14 mouse cellular contexts compared by ENCODE assay signal in genomic region chr5:33938448-33938847, GRCm38 (mm10). TPM values are rescaled to one million over a fixed set of nuclear protein-coding genes. Genes with fewer than 3 reads are reported as not detected.
A peak's percentile ranks its signal among the peaks of the same experiment; 100 is the strongest.
DNase-seq lines count a peak whose midpoint lies in the region; ATAC-seq and TF ChIP-seq lines count a peak whose summit lies in the region.
"Had no signal": no experiment of that assay in that cellular context is flagged by ENCODE, and none has a peak within 500 bp of the region (broad histone marks: within the 10 kb centered on the region; RNA-seq: fewer than 3 reads in every experiment).

No protein-coding gene starts in this region.

- TF ChIP-seq RAD21 in CH12.LX (IDR thresholded peaks at IDR 0.05; ENCODE audit: low read depth, low read length), result no peak

- TF ChIP-seq CTCF in CH12.LX (conservative IDR thresholded peaks at IDR 0.05 in 1 of 2, IDR thresholded peaks at IDR 0.05 in 1 of 2; ENCODE audit: low read depth in 2 of 2, low read length in 2 of 2), result no peak

- TF ChIP-seq EP300 in CH12.LX (IDR thresholded peaks at IDR 0.05; ENCODE audit: low read length), result no peak

- dilution Hi-C loops in CH12.LX (cut with MboI; ENCODE audit: extremely low pct_ligation_motif_present, extremely low pct_unique_long_range_greater_than_20kb, low sequenced_read_pairs), result no loop called here

- H3K27me3 ChIP-seq in CH12.LX (replicated peaks), result no peaks in the 10 kb centered on the region
- no peaks in the 10 kb centered on the region for H3K27me3 ChIP-seq in forebrain, embryonic 12.5 days
- H3K27me3 ChIP-seq: lung, embryonic 15.5 days; stomach, embryonic 15.5 days had no signal

- in situ Hi-C loops in CH12.LX (cut with MboI; ENCODE audit: low pct_ligation_motif_present, low pct_unique_long_range_greater_than_20kb, low sequenced_read_pairs), result no loop called here

- H3K4me1 ChIP-seq in CH12.LX (ENCODE audit: control insufficient read depth in 1 of 2, insufficient read depth in 2 of 2), result peaks cover 2 to 29% of the 10 kb centered on the region in 2 experiments; a peak in 3 of 4 replicates
- H3K4me1 ChIP-seq in forebrain, embryonic 12.5 days, result peaks cover 27% of the 10 kb centered on the region

- TF ChIP-seq POLR2A in CH12.LX (IDR thresholded peaks at IDR 0.05; ENCODE audit: low read depth, low read length), result no peak

- peaks cover 23% of the 10 kb centered on the region for H3K9me3 ChIP-seq in CH12.LX (replicated peaks; ENCODE audit: low read length)
- H3K9me3 ChIP-seq in forebrain, embryonic 12.5 days, result peaks cover 16% of the 10 kb centered on the region; the same call in 1 of the 2 replicates
- H3K9me3 ChIP-seq: stomach, embryonic 15.5 days had no signal

- H3K79me2 ChIP-seq in CH12.LX (replicated peaks; ENCODE audit: control insufficient read depth, extremely low read depth, insufficient read depth, poor library complexity, severe bottlenecking), result peaks cover 24% of the 10 kb centered on the region

- H3K4me3 ChIP-seq in CH12.LX (replicated peaks in 1 of 3; ENCODE audit: low read depth in 2 of 3, low read length in 2 of 3, poor library complexity in 1 of 3), result no peak overlapping the region
- no peak overlapping the region for H3K4me3 ChIP-seq in forebrain, embryonic 12.5 days (replicated peaks)
- H3K4me3 ChIP-seq: lung, embryonic 15.5 days; stomach, embryonic 15.5 days had no signal

- DNase-seq in heart, adult 8-10 months (ENCODE audit: low spot score), result peak; percentile 54
- no peak for DNase-seq in heart, postnatal 25 days (ENCODE audit: low spot score)
- peak; percentile 56 for DNase-seq in CH12.LX (ENCODE audit: extremely low read depth)
- DNase-seq in adrenal gland, postnatal 25 days, result no peak
- no peak for DNase-seq in adrenal gland, postnatal 10 days
- DNase-seq: kidney, adult 18-20 months; thymus, postnatal 4 days had no signal

- no peak overlapping the region for H3K9ac ChIP-seq in CH12.LX (ENCODE audit: insufficient read depth, low read depth)
- H3K9ac ChIP-seq in forebrain, embryonic 12.5 days, result no peak overlapping the region
- H3K9ac ChIP-seq: lung, embryonic 15.5 days; stomach, embryonic 15.5 days had no signal

- intact Hi-C loops in heart, postnatal 25 days (cut with DNase I), result loop anchor here (10.0 kb wide), 2 partner anchors 154 to 284 kb away; partner anchors contain the start of genes Letm1, Slbp, Tacc3 and Tmem129

- H3K4me2 ChIP-seq in CH12.LX (ENCODE audit: insufficient read depth, low read depth, poor library complexity, severe bottlenecking), result no peak overlapping the region
- H3K4me2 ChIP-seq in forebrain, embryonic 12.5 days, result no peak overlapping the region
- H3K4me2 ChIP-seq: lung, embryonic 15.5 days; stomach, embryonic 15.5 days had no signal

- peaks cover 10 to 25% of the 10 kb centered on the region in 2 experiments for H3K36me3 ChIP-seq in CH12.LX (replicated peaks in 1 of 2; ENCODE audit: control insufficient read depth in 1 of 2, insufficient read depth in 1 of 2, low read length in 1 of 2)
- H3K36me3 ChIP-seq in forebrain, embryonic 12.5 days (replicated peaks), result no peaks in the 10 kb centered on the region
- H3K36me3 ChIP-seq: stomach, embryonic 15.5 days had no signal

- H3K27ac ChIP-seq in CH12.LX (ENCODE audit: insufficient read depth, low read depth), result no peak overlapping the region
- no peak overlapping the region for H3K27ac ChIP-seq in forebrain, embryonic 12.5 days
- H3K27ac ChIP-seq: lung, embryonic 15.5 days; stomach, embryonic 15.5 days had no signal

- WGBS in forebrain, embryonic 12.5 days, result 95% methylated on average over 3 of the region's 3 CpGs

- ATAC-seq in granulocyte monocyte progenitor cell, adult 5-6 weeks (replicated peaks; ENCODE audit: poor library complexity, severe bottlenecking), result peak; percentile 71
- ATAC-seq in monocyte, adult 5-6 weeks (replicated peaks; ENCODE audit: insufficient number of reproducible peaks, low FRiP score, low TSS enrichment, poor library complexity, severe bottlenecking), result peak; percentile 83
- ATAC-seq in forebrain, embryonic 12.5 days (ENCODE audit: low FRiP score), result no peak
- ATAC-seq: forebrain, embryonic 14.5 days had no signal

TF ChIP-seq in CH12.LX, 34 proteins besides CTCF, POLR2A, EP300 and RAD21:
- TF ChIP-seq PAX5 (IDR thresholded peaks at IDR 0.05; ENCODE audit: low read length) (no peak), ZC3H11A (IDR thresholded peaks at IDR 0.05; ENCODE audit: low read depth, low read length) (no peak), USF1 (IDR thresholded peaks at IDR 0.05; ENCODE audit: low read depth, low read length) (no peak), MAX (IDR thresholded peaks at IDR 0.05; ENCODE audit: low read length) (0 out of 2 replicates have a peak, but pooled peaks have one; percentile 24), CHD1 (IDR thresholded peaks at IDR 0.05; ENCODE audit: low read depth, low read length) (no peak), MAZ (IDR thresholded peaks at IDR 0.05; ENCODE audit: low read depth, low read length) (no peak)

RNA-seq across cellular contexts. Expression of gene Nelfa, which starts 2.2 kb away (rescaled TPM):
- total RNA-seq in heart, adult 8-10 months (2022), result 10 to 100 TPM in 3 of 4 experiments, 1 to 10 TPM in 1; 8.5 to 11.4 (median 10.3) TPM
- total RNA-seq in heart, postnatal 25 days (2021), result 10 to 100 TPM; 10.1 to 10.2 TPM
- total RNA-seq in CH12.LX (2012; rRNA removed) (23.9 and 27.6 TPM in 2 replicates), CH12.LX (2014; rRNA removed) (20.4 and 20.6 TPM in 2 replicates)
- polyA plus RNA-seq in CH12.LX (2012; ENCODE audit: insufficient read length, low read depth), result 35.3 and 41.2 TPM in 2 replicates
- total RNA-seq in granulocyte monocyte progenitor cell, adult 5-6 weeks (2014; fragmentation: Nextera tagmentation), result 38.0 and 44.6 TPM in 2 replicates
- total RNA-seq in granulocyte monocyte progenitor cell, adult 5-6 weeks (2017), result 33.1 and 34.4 TPM in 2 replicates
- 16.4 to 26.9 TPM (median 19.6 TPM) in 3 replicates for total RNA-seq in monocyte, adult 5-6 weeks (2017)
- 18.7 and 23.8 TPM in 2 replicates for total RNA-seq in adrenal gland, postnatal 25 days (2021)
- 10 to 100 TPM; 18.2 to 22.7 TPM for total RNA-seq in adrenal gland, postnatal 10 days (2021)
- 63.7 and 73.8 TPM in 2 replicates for polyA plus RNA-seq in forebrain, embryonic 12.5 days (2016; fragmentation: Nextera tagmentation; extraction: Ambion mirVana)

RNA-seq across cellular contexts. Expression of gene Gm1673, which starts 44.8 kb away (rescaled TPM):
- 1 to 10 TPM; 3.3 to 6.5 (median 3.9) TPM for total RNA-seq in heart, adult 8-10 months (2022)
- total RNA-seq in heart, postnatal 25 days (2021), result 1 to 10 TPM; 2.8 to 3.1 TPM
- not detected in 2 replicates for total RNA-seq in CH12.LX (2012; rRNA removed)
- total RNA-seq in CH12.LX (2014; rRNA removed), result not detected in 2 replicates
- not detected in 2 replicates for polyA plus RNA-seq in CH12.LX (2012; ENCODE audit: insufficient read length, low read depth)
- 2.1 and 7.4 TPM in 2 replicates for total RNA-seq in granulocyte monocyte progenitor cell, adult 5-6 weeks (2014; fragmentation: Nextera tagmentation)
- total RNA-seq in granulocyte monocyte progenitor cell, adult 5-6 weeks (2017), result 14.6 TPM in 1 of 2 replicates, not detected in the other
- total RNA-seq in monocyte, adult 5-6 weeks (2017), result 4.8 TPM in 1 of 3 replicates, not detected in the others
- total RNA-seq in adrenal gland, postnatal 25 days (2021), result 7.8 and 21.8 TPM in 2 replicates
- 10 to 100 TPM; 18.2 to 23.6 TPM for total RNA-seq in adrenal gland, postnatal 10 days (2021)
- polyA plus RNA-seq in forebrain, embryonic 12.5 days (2016; fragmentation: Nextera tagmentation; extraction: Ambion mirVana), result 387 and 405 TPM in 2 replicates
- total RNA-seq: hematopoietic stem cell, adult 5-6 weeks had no signal

RNA-seq across cellular contexts. Expression of gene Nat8l, which starts 57.3 kb away (rescaled TPM):
- total RNA-seq in heart, adult 8-10 months (2022), result 1 to 10 TPM; 1.3 to 1.9 (median 1.6) TPM
- 1 to 10 TPM; 1.1 TPM for total RNA-seq in heart, postnatal 25 days (2021)
- 0.04 TPM in 1 of 2 replicates, not detected in the other for total RNA-seq in CH12.LX (2012; rRNA removed)
- total RNA-seq in CH12.LX (2014; rRNA removed), result not detected in 2 replicates
- not detected in 2 replicates for polyA plus RNA-seq in CH12.LX (2012; ENCODE audit: insufficient read length, low read depth)
- 4.8 and 6.3 TPM in 2 replicates for total RNA-seq in granulocyte monocyte progenitor cell, adult 5-6 weeks (2014; fragmentation: Nextera tagmentation)
- total RNA-seq in granulocyte monocyte progenitor cell, adult 5-6 weeks (2017), result 1.7 and 2.2 TPM in 2 replicates
- 8.2 to 9.5 TPM (median 8.4 TPM) in 3 replicates for total RNA-seq in monocyte, adult 5-6 weeks (2017)
- 13.2 and 14.1 TPM in 2 replicates for total RNA-seq in adrenal gland, postnatal 25 days (2021)
- total RNA-seq in adrenal gland, postnatal 10 days (2021), result 10 to 100 TPM; 19.6 to 30.1 TPM
- polyA plus RNA-seq in forebrain, embryonic 12.5 days (2016; fragmentation: Nextera tagmentation; extraction: Ambion mirVana), result 2.4 and 3.1 TPM in 2 replicates

Comparison
In these comparisons a context has a peak if more than half of its experiments do, and no peak if none do; other contexts are left out.
1. DNase-seq: peak in heart, adult 8-10 months (single experiment) and CH12.LX (single experiment); none in heart, postnatal 25 days (single experiment), adrenal gland, postnatal 25 days (single experiment) and adrenal gland, postnatal 10 days (single experiment).